Mouse (Mus musculus) layer of hippocampus, adult 2 months (tissue): ENCODE measurements around the gene Nexmif. TPM values are rescaled to one million over a fixed set of nuclear protein-coding genes. Genes with fewer than 3 reads are reported as not detected.
A peak's percentile ranks its signal among the peaks of the same experiment; 100 is the strongest.
"Not testable (repeated sequence)": the region's sequence is repeated elsewhere in the genome, so short reads cannot be mapped to it uniquely, and the experiment has no call there.

ENCODE experiments used
- DNase-seq, 2 experiments: peaks; one replicate each; pipeline ENCODE4 v3.0.0; 2022; ENCODE audit warnings: low spot score in 2 of 2
- H3K27ac ChIP-seq: fragments of 200-600 bp; 2 replicates; pipeline ENCODE4 v1.8.1; 2022
- H3K4me3 ChIP-seq: fragments of 200-600 bp; 2 replicates; pipeline ENCODE4 v1.8.1; 2022; ENCODE audit warnings: mild to moderate bottlenecking
- CTCF ChIP-seq: fragments of 200-600 bp; conservative IDR thresholded peaks from 2 replicates; pipeline ENCODE4 v1.8.1; 2022; ENCODE audit warnings: antibody characterized with exemption, mild to moderate bottlenecking, moderate library complexity
- long read RNA-seq, 2 experiments: library from polyadenylated mRNA; stranded (forward); transcript quantifications; one replicate each; pipeline ENCODE4 v2.0.0; 2021; ENCODE audit warnings: borderline mapping rate in 2 of 2
- total RNA-seq, 2 experiments: library from RNA; stranded (reverse); gene quantifications; 2 replicates each; pipeline ENCODE4 v1.2.3; 2021

Gene Nexmif
- total RNA-seq: 10 to 100 TPM; 35.8 to 39.3 TPM
- long read RNA-seq, experiment 1, partial matches to known transcripts: 0 of 1 reads
- long read RNA-seq, experiment 1, other reads (novel, unspliced or antisense): 1 of 1 reads
- long read RNA-seq, experiment 2, partial matches to known transcripts: 0 of 3 reads
- long read RNA-seq, experiment 2, other reads (novel, unspliced or antisense): 3 of 3 reads

- DNase-seq: peak; percentile 27 to 46
- H3K27ac ChIP-seq: peak within 1 kb of the TSS; percentile 91
- peak within 1 kb of the TSS; percentile 61 for H3K4me3 ChIP-seq
- no peak for TF ChIP-seq CTCF
These were observed at the start of gene Nexmif for GRCm38 (mm10) chrX:104200736-104201591. Nexmif (minus strand) TSS chrX:104201185.

- H3K27ac ChIP-seq: no peak overlapping the region
- no peak for DNase-seq
- no peak overlapping the region for H3K4me3 ChIP-seq
- TF ChIP-seq CTCF: no peak
These were observed 7.7 kb upstream of the Nexmif start for GRCm38 (mm10) chrX:104208701-104209100.

- Histone ChIP-seq H3K4me3 (peak overlapping the region; percentile 61), H3K27ac (peak overlapping the region; percentile 91)
- no peak for DNase-seq
- no peak for TF ChIP-seq CTCF
These were observed 681 bp upstream of the Nexmif start for GRCm38 (mm10) chrX:104201592-104202139.

DNA sequence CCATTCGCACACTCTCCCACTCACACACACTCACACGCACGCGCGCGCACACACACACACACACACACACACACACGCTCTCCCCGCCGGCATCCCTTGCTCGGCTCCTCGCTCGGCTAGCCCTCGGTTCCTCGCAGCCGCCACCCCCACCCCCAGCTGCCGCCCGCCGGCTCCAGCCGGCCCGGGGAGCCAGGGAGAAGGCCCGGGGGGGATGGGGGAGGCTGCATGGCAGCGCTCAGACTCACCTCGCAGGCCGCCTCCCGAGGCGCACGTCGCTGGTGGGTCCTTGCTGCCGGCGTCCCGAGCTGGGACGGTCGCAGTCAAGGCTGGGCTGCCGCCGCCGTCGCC, 623 bp downstream of the Nexmif start:
- peak overlapping the region; percentile 61 for H3K4me3 ChIP-seq
- peak overlapping the region; percentile 91 for H3K27ac ChIP-seq
- DNase-seq: peak in 1 of 2 experiments; percentile 38
- no peak for TF ChIP-seq CTCF

GRCm38 (mm10) chrX:104199611-104200387, 1.2 kb downstream of the Nexmif start:
- peak overlapping the region; percentile 91 for H3K27ac ChIP-seq

DNA sequence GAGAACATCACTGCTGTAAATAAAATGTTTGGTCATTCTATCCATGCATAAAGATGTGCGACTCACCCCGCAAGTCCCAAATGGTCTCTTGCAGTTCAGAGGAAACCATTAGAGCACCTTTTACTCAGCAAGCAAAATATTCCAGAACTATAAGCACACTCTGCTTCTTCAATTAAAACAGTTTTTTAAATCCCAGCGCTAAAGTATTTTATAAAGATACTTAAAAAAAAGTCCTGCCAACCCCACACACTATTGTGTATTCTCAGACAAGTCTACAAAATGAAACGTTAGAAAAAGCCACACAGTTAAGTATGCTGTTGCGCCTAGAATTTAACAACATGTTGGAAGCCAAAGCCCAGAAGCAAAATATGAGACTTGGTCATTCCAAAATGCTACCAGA, 1.9 kb downstream of the Nexmif start:
- H3K4me3 ChIP-seq: peak overlapping the region; percentile 61
- H3K27ac ChIP-seq: peak overlapping the region; percentile 91; the same call in 1 of the 2 replicates
- TF ChIP-seq CTCF: no peak
- DNase-seq: no peak

More at GRCm38 (mm10) chrX:104199611-104200387, 1.2 kb downstream of the Nexmif start:
- DNase-seq: no peak
- H3K4me3 ChIP-seq: peak overlapping the region; percentile 61
- TF ChIP-seq CTCF: 0 out of 2 replicates have a peak, but pooled peaks have one; percentile 10

DNA sequence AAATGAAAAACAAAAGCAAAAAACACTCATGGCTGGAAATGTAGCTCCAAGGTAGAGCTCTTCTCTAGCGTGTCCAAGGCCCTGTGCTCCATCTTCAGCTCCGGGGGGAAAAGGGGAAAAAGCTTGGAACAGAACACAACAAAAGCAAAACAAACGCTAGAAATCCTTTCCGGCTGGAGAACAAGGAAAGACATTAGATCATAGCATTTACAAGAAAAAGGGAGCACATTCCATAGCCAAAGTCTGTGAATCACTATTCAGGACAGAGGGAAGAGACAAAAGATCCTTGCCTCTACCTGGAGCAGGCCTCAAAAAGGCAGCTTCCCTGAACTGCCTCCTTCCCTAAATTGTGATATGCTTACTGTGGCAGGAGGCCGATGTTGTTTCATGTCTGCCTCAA, 4.4 kb downstream of the Nexmif start:
- TF ChIP-seq CTCF: no peak
- H3K27ac ChIP-seq: no peak overlapping the region
- no peak for DNase-seq
- no peak overlapping the region for H3K4me3 ChIP-seq

DNA sequence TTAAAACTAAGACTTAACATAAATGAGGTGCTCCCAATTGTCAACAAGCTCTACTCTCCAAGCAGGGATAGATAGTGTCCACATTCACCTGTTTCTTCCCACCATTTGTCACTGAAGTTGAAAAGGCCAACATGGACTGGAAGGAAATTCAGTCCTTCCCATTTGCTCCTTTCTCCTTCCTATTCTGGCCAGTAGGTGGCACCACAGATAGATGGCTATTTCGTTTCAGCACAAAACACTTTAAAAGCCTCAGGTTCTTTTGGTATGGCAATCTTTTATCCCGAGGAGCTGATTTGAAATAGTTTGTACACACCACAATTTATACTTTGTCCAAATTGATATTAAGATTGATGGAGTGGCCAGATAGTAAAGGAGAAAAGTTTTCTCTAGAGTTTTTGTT, 21.7 kb downstream of the Nexmif start:
- peak; percentile 12 to 44 for DNase-seq
- Histone ChIP-seq H3K4me3 (no peak overlapping the region), H3K27ac (no peak overlapping the region)
- peak; percentile 81 for TF ChIP-seq CTCF

GRCm38 (mm10) chrX:104150072-104150471, 50.9 kb downstream of the Nexmif start:
- Histone ChIP-seq H3K4me3 (no peak overlapping the region), H3K27ac (no peak overlapping the region)
- TF ChIP-seq CTCF: no peak
- DNase-seq: no peak

GRCm38 (mm10) chrX:104115266-104115665, 85.7 kb downstream of the Nexmif start:
- H3K27ac ChIP-seq, H3K4me3 ChIP-seq, DNase-seq: not testable (repeated sequence)

DNA sequence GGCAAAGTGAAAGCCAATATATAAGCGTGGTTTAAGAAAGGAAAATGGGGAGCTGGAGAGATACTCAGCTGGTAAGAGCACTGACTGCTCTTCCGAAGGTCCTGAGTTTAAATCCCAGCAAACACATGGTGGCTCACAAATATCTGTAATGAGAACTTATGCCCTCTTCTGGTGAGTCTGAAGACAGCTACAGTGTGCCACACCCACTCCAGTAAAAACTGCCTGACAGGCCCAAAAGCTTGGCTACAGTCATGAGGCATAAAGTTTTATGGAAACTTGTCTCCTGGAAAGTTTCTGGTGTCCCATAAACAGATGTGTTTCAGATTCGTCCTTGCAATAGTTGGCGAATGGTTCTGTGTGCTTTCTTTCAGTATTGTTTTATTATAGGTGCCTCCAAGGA, 86.4 kb downstream of the Nexmif start:
- Histone ChIP-seq H3K27ac (no peak overlapping the region), H3K4me3 (no peak overlapping the region)
- DNase-seq: no peak
- TF ChIP-seq CTCF: peak; percentile 39

- no peak for DNase-seq
- Histone ChIP-seq H3K4me3 (no peak overlapping the region), H3K27ac (no peak overlapping the region)
- TF ChIP-seq CTCF: no peak
These were observed 146.1 kb downstream of the Nexmif start for GRCm38 (mm10) chrX:104054848-104055247.

- no peak for DNase-seq
- no peak for TF ChIP-seq CTCF
- H3K27ac ChIP-seq: no peak overlapping the region
- H3K4me3 ChIP-seq: no peak overlapping the region
These were observed 160.7 kb downstream of the Nexmif start for GRCm38 (mm10) chrX:104040276-104040675.
